Mouse (Mus musculus) brain, embryonic 14.5 days (tissue): ENCODE measurements around the gene Fars2. TPM values are rescaled to one million over a fixed set of nuclear protein-coding genes. Genes with fewer than 3 reads are reported as not detected.
A peak's percentile ranks its signal among the peaks of the same experiment; 100 is the strongest.
"Not testable (repeated sequence)": the region's sequence is repeated elsewhere in the genome, so short reads cannot be mapped to it uniquely, and the experiment has no call there.

ENCODE experiments used
- DNase-seq: peaks from one replicate; pipeline ENCODE4 v3.0.0-alpha.2; 2011; ENCODE audit warnings: low read depth
- CTCF ChIP-seq: fragments of 200-500 bp; IDR thresholded peaks from 2 replicates; pipeline ENCODE4 v1.5.1; 2012; ENCODE audit warnings: inconsistent platforms, mild to moderate bottlenecking, moderate library complexity, borderline replicate concordance; ENCODE audit not compliant: insufficient read depth, insufficient read length; ENCODE audit errors: extremely low read depth
- POLR2A ChIP-seq: fragments of 200-500 bp; IDR thresholded peaks from 2 replicates; pipeline ENCODE4 v1.6.1; 2012; ENCODE audit warnings: mild to moderate bottlenecking, inconsistent platforms, borderline replicate concordance; ENCODE audit not compliant: poor library complexity, insufficient read depth, insufficient read length, severe bottlenecking; ENCODE audit errors: extremely low read depth
- polyA plus RNA-seq: library from polyadenylated mRNA; depleted of rRNA; stranded (reverse); fragments of >200 nt; gene quantifications from 2 replicates; pipeline ENCODE4 v1.2.3, GENCODE M21; 2012

Gene Fars2
- polyA plus RNA-seq, 1 experiment, result 28.9 TPM

GRCm38 (mm10) chr13:36368799-36369198, 251.6 kb downstream of the Fars2 start:
- peak; percentile 72 for DNase-seq
- no peak for TF ChIP-seq POLR2A
- TF ChIP-seq CTCF, result no peak

- peak; percentile 34 for DNase-seq
- TF ChIP-seq POLR2A (no peak), CTCF (no peak)
Observed at GRCm38 (mm10) chr13:36369400-36369799, 252.2 kb downstream of the Fars2 start.

DNA sequence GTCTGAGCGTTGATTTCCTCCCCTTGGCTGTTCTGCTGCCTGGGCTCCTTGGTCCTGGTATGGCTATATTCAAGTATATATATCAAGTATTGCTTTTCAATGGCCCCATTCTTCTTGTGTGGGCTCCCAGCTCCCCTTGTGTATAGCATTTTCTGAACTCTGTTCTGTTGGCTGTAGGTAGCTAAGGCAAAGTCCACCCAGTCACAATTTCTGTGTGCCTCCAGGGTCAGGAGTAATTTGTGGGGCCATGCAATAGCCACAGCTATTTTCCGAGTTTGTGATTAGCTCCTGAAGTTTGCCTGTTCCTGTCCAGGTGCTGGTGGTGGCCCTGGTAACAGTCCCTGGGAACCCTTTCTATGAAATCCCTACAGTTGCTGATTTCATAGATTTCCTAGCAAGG, 266.0 kb downstream of the Fars2 start:
- no peak for TF ChIP-seq POLR2A
- TF ChIP-seq CTCF, result no peak
- no peak for DNase-seq

DNA sequence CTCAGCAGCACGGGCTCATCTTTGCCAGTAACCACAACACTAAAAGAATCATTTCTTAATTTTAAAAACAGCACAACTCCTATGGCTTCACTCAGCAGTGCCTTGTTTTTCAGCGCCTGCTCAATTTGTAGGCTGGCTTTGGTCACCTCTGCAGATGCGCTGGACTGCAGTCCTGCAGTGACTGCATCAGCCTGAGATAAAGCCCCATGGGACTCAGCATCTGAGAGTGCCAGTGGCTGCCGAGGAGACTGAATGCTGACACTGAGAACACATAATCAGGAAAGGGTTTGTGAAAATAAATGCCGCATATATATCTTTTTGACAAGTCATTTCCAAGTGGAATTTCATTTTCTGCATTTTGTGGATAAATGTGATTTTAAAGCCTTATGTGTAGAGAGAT, 268.9 kb downstream of the Fars2 start:
- peak; percentile 38 for DNase-seq

DNA sequence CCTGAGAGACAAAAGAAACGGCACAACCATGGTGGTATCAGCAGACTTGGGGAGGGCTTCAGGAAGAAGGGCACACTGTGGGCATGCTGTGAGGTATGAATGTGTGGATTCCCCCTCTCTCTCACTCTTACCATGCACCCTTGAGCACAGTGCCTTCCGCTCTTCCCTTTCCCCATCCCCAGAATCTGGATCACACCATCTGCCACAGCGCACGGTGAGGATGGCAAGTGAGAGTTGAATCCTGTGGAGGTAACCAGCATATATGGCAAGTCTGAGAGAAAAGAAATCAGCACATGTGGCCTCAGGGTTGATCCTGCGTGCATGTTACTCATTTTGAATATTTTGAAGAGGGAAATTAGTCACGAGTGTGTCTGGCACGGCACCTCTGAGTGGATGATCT, 274.7 kb downstream of the Fars2 start:
- peak; percentile 31 for DNase-seq
- no peak for TF ChIP-seq POLR2A
- no peak for TF ChIP-seq CTCF

More for the DNA sequence above, 268.9 kb downstream of the Fars2 start:
- TF ChIP-seq POLR2A, result no peak
- TF ChIP-seq CTCF, result no peak

- TF ChIP-seq POLR2A (no peak), CTCF (no peak)
- DNase-seq, result no peak
Observed at GRCm38 (mm10) chr13:36392666-36393065, 275.5 kb downstream of the Fars2 start.

GRCm38 (mm10) chr13:36401011-36401410, 283.8 kb downstream of the Fars2 start:
- no peak for DNase-seq
- no peak for TF ChIP-seq CTCF

DNA sequence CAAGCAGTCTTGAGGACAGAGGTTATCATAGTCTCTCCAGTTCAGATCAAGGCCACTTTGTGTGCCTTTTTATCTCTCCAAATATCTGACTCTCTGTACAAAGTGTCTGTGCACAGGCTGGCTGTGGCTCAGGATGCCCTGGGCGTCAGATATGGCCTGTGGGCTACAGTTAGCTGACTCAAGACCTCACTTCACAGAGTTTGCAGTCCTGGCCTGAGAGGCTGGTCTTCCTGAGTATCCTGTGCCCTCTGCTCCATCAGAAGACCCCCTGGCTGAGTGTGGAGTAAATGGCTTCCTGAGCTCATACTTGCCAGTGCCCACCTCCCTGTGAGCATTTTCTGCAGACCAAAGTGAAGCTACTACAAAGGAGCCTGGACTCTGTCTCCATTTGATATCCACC, 296.1 kb downstream of the Fars2 start:
- DNase-seq, result no peak
- TF ChIP-seq POLR2A (no peak), CTCF (no peak)

DNA sequence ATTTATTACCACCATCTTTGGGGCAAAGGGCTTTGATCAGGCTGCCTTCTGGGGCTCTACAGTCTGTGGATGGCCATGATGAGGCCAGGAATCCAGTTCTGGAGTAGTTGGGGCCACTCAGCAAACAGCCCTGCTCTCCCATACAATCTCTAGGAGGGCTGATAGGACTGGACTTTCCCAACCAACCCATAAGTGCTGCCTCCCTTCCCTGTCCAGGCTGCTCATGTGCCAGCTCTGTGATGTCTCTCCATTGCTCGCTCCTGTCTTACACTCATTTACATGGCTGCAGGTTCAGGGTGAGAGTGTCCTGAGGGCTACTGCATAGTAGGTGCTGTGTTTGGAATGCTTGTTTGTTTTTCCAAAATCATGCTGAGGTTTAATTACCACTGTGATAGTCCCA, 298.0 kb downstream of the Fars2 start:
- DNase-seq, result no peak
- no peak for TF ChIP-seq POLR2A
- TF ChIP-seq CTCF, result no peak

DNA sequence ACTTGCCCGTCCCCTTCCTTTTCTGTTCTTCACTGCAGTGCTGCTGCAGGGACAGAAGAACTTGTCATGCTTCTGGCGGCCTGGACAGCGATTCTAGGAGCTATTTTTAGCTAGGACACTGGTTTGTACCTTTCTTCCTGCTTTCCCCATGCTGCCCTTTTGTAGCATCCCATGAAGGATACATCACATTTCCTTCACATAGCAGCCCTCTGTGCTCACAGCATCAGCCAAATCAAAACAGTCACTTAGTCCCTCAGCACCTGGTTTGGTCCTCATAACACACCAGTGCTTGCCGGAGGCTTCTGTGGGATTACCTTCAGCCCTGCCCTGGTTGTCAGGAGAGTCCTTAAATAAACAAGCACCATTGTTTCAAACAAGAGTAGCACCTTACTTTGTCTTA, 299.3 kb downstream of the Fars2 start:
- TF ChIP-seq CTCF, result no peak
- no peak for TF ChIP-seq POLR2A
- peak; percentile 5 for DNase-seq

DNA sequence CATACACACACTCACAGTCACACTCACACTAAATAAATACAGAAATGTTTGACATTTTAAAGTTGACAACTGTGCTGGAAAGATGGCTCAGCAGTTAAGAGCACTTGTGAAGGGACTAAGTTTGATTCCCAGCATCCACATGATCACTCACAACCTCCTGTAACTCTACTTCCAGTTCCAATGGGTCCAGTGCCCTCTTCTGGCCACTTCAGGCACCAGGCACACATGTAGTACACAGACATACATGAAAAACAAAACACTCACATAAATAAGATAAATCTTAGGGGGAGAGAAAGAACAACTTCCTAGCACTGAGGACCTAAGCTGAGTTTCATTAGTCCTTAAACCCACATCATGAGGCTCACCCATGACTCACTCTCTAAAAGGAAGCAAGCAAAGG, 302.1 kb downstream of the Fars2 start:
- DNase-seq, result no peak
- TF ChIP-seq CTCF (no peak), POLR2A (no peak)

DNA sequence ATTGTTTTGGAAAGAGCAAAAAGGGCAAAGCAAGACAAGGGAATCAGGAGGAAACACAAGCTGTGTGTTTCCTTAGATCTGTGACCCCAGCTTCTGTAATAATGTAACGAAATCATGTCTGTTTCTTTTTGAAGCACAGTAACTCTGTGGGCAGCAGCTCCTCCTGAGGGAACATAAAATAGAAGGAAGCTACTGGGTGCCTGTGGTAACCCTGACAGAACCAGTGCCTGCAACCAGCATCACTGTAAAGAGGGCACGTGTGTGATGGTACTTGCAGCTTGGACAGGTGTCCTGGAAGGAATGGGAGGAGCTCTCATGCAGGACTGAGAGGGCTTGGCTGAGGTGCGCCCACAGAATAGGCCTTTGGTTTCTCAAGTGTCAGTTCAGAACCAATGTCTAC, 305.2 kb downstream of the Fars2 start:
- TF ChIP-seq CTCF (no peak), POLR2A (no peak)
- no peak for DNase-seq

DNA sequence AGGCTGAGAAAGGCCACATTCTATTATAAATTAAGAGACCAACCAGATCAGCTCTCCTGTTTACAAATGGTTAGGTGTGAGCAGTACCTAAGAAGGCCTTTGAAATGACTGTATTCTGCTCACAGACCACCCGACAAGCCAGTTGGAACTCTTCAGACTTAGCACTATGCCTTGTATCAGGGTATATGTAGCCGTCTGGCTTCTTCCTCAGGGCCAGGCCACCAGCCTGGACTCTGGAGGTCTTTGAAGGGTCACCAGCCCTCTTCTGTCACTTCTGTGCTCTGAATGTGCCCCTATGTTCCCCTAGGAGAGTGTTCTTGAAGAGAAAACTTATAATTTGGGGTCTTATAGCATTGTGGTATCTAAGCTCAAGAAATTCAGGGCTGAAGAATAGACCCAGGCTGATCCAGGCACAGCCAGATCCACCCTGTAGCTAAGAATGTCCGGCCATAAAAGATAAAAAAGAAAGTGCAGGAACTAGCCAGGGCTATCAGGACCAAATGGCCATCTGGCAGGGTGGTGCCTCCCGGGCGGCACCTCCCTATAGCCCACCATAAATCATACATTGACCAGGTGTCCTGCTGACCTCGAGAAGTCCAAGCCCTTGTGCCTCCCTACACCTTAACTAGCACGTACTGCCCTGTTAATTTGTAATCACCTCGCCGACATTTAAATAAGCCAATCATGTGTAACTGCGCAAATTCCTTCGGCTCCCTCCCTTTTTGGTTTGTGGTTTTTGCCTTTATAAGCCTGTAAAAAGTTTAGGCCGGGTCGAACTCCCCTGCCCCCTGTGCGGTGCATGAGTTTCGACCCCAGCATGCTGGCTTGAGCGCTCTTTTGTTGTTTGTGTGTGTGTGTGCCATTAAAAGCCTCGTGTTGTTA, 308.9 kb downstream of the Fars2 start:
- not testable (repeated sequence) for DNase-seq
